In the genomic region with DNA sequence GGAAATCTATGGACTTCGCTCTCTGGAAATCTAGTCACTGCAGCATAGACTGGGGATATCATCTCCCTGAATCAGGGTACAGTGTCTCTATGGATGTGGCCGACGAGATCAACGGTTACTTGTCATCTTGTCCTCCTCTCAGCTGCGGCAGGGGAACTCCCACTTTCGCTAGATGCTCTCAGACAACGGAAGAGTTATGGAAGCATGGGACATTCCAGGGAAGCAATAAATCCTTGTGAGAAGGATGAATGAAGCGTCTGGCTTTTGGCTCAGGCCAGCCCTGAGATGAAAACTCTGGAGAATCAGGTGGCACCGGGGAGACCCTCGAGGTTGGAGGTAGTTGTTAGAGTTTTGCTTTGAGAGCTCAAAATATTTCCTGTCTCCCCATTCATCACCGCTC, we compare ENCODE assay signal across 21 mouse cellular contexts. TPM values are rescaled to one million over a fixed set of nuclear protein-coding genes. Genes with fewer than 3 reads are reported as not detected.
DNase-seq lines count a peak whose midpoint lies in the region; ATAC-seq and TF ChIP-seq lines count a peak whose summit lies in the region.
"Had no signal": no experiment of that assay in that cellular context is flagged by ENCODE, and none has a peak within 500 bp of the region (broad histone marks: within the 10 kb centered on the region; RNA-seq: fewer than 3 reads in every experiment).

No protein-coding gene starts in this region.

- no peak for ATAC-seq in kidney, postnatal 0 days (replicated peaks; ENCODE audit: low FRiP score, low read depth)
- ATAC-seq: forebrain, embryonic 14.5 days; forebrain, embryonic 16.5 days had no signal

- no peaks in the 10 kb centered on the region for H3K36me3 ChIP-seq in kidney, adult 2 months (ENCODE audit: control insufficient read depth, insufficient read depth, low read length)
- no peaks in the 10 kb centered on the region for H3K36me3 ChIP-seq in kidney, postnatal 0 days (ENCODE audit: insufficient read depth, low read length)
- H3K36me3 ChIP-seq: embryonic facial prominence, embryonic 13.5 days; embryonic facial prominence, embryonic 15.5 days; forebrain, embryonic 10.5 days; forebrain, embryonic 12.5 days had no signal

- no peak for TF ChIP-seq POLR2A in kidney, adult 2 months (IDR thresholded peaks at IDR 0.05; ENCODE audit: low read depth, low read length)

- no peak overlapping the region for H3K4me3 ChIP-seq in kidney, adult 2 months (ENCODE audit: insufficient read depth, low read depth, low read length)
- no peak overlapping the region for H3K4me3 ChIP-seq in kidney, postnatal 0 days (replicated peaks; ENCODE audit: low read depth, low read length)
- H3K4me3 ChIP-seq: embryonic facial prominence, embryonic 13.5 days; embryonic facial prominence, embryonic 15.5 days; erythroblast, embryonic 14.5 days; forebrain, embryonic 10.5 days; forebrain, embryonic 12.5 days had no signal

- 43% methylated on average over 11 of the region's 11 CpGs for WGBS in kidney, adult 2 months
- 26% methylated on average over 11 of the region's 11 CpGs for WGBS in kidney, postnatal 0 days

- no peaks in the 10 kb centered on the region for H3K27me3 ChIP-seq in kidney, adult 2 months (replicated peaks; ENCODE audit: control insufficient read depth, insufficient read depth, low read length)
- H3K27me3 ChIP-seq in kidney, postnatal 0 days (ENCODE audit: insufficient read depth, low read length), result peaks cover 9% of the 10 kb centered on the region
- H3K27me3 ChIP-seq: embryonic facial prominence, embryonic 15.5 days had no signal

- H3K9ac ChIP-seq in kidney, postnatal 0 days (ENCODE audit: low read depth, low read length), result no peak overlapping the region
- H3K9ac ChIP-seq: embryonic facial prominence, embryonic 13.5 days; embryonic facial prominence, embryonic 15.5 days; forebrain, embryonic 12.5 days had no signal

- TF ChIP-seq CTCF in kidney, adult 2 months (conservative IDR thresholded peaks at IDR 0.05; ENCODE audit: insufficient read depth, insufficient read length, low read depth, low read length), result no peak
- TF ChIP-seq CTCF in kidney, postnatal 0 days (IDR thresholded peaks at IDR 0.05; ENCODE audit: low read depth), result no peak

- DNase-seq in kidney, adult 2 months, result peak; percentile 20
- no peak for DNase-seq in kidney, adult 18-20 months
- DNase-seq in kidney, postnatal 0 days (ENCODE audit: low spot score), result peak; percentile 58
- DNase-seq in kidney, adult 11 months, result no peak
- DNase-seq in layer of hippocampus, postnatal 36 days, result no peak
- DNase-seq: adrenal gland, adult 2 months; adrenal gland, postnatal 10 days; adrenal gland, postnatal 25 days; cerebellum, adult 11 months; cerebellum, adult 18-20 months; cerebellum, adult 8-10 months; cerebellum, adult 9-11 months; cerebellum, postnatal 36 days; embryo, embryonic 11 days had no signal

- no peaks in the 10 kb centered on the region for H3K9me3 ChIP-seq in kidney, postnatal 0 days (replicated peaks; ENCODE audit: low read length)
- H3K9me3 ChIP-seq: embryonic facial prominence, embryonic 13.5 days; embryonic facial prominence, embryonic 15.5 days; forebrain, embryonic 10.5 days; forebrain, embryonic 12.5 days had no signal

- no peak overlapping the region for H3K4me2 ChIP-seq in kidney, postnatal 0 days (ENCODE audit: low read length)
- H3K4me2 ChIP-seq: embryonic facial prominence, embryonic 13.5 days; embryonic facial prominence, embryonic 15.5 days; forebrain, embryonic 12.5 days had no signal

- H3K27ac ChIP-seq in kidney, adult 2 months (ENCODE audit: insufficient read depth, low read depth, low read length), result no peak overlapping the region
- no peak overlapping the region for H3K27ac ChIP-seq in kidney, postnatal 0 days
- H3K27ac ChIP-seq: embryonic facial prominence, embryonic 13.5 days; embryonic facial prominence, embryonic 15.5 days; forebrain, embryonic 12.5 days had no signal

- H3K4me1 ChIP-seq in kidney, adult 2 months (ENCODE audit: control insufficient read depth, insufficient read depth, low read length), result no peaks in the 10 kb centered on the region
- H3K4me1 ChIP-seq in kidney, postnatal 0 days (replicated peaks; ENCODE audit: insufficient read depth, low read length), result no peaks in the 10 kb centered on the region
- H3K4me1 ChIP-seq: forebrain, embryonic 12.5 days had no signal

RNA-seq across cellular contexts. Expression of a gene that starts 53.1 kb away (rescaled TPM):
- 12.3 and 13.3 TPM in 2 replicates for polyA plus RNA-seq in kidney, adult 2 months (2012; rRNA removed)
- 45.5 and 47.2 TPM in 2 replicates for polyA plus RNA-seq in kidney, postnatal 0 days (2015; fragmentation: Nextera tagmentation; extraction: Ambion mirVana)
- 10 to 100 TPM; 75.9 to 77.2 TPM for total RNA-seq in layer of hippocampus, postnatal 36 days (2021)

Comparison
In these comparisons a context has a peak if more than half of its experiments do, and no peak if none do; other contexts are left out.
1. DNase-seq: peak in kidney, adult 2 months (single experiment) and kidney, postnatal 0 days (single experiment); none in kidney, adult 18-20 months (single experiment), kidney, adult 11 months (single experiment) and layer of hippocampus, postnatal 36 days (0 of 2).